Mouse (Mus musculus) left cerebral cortex, postnatal 36 days (tissue): ENCODE measurements around the gene Ap3m1. TPM values are rescaled to one million over a fixed set of nuclear protein-coding genes. Genes with fewer than 3 reads are reported as not detected.
"Not testable (repeated sequence)": the region's sequence is repeated elsewhere in the genome, so short reads cannot be mapped to it uniquely, and the experiment has no call there.

Experiments
- DNase-seq, 2 experiments: peaks; one replicate each; pipeline ENCODE4 v3.0.0; 2021 to 2022; ENCODE audit warnings: low spot score in 2 of 2, mixed read lengths in 1 of 2
- intact Hi-C: fragments of 180-260 bp; cut with DNase I; formaldehyde crosslinking; loops from one replicate; pipeline ENCODE4 v1.15.1; 2025
- total RNA-seq, 2 experiments: library from RNA; stranded (reverse); gene quantifications; 2 replicates each; pipeline ENCODE4 v1.2.3; 2021

Ap3m1 gene
- total RNA-seq: 10 to 100 TPM; 61.7 to 62.0 TPM

DNA sequence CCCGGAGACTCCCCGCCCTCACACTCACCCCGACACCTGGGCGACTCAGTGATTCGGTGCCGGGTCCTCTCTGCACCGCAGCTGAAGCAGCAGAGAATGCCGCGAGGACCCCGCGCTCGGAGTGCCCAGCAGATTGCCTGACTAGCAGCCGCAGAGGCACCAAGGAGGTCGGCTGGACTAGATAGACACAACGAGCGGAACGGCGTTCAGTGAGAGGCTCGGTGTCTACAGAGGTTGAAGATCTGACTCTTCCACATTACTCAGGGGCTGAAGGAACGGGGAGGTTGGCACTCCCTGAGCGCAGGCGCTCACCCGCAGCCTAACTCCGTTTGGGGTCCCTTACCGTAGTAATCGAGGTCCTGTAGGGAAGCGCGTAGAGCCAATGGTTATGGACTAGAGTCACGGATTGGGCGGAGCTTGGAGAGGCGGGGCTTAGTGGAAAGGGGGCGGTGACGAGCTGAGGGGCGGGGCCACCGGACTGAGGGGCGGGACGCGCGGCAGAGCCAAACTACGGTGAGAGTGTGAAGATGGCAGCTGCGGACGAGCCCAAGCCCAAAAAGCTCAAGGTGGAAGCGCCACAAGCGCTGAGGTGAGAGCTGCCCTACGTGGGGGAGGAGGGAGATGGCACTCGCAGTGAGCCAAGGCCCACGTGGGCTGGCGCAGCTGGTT is at the start of gene Ap3m1, which contains the start of gene Adk:
TSS of gene Ap3m1 (minus strand) at position 397 of the 669 bp plus-strand sequence.
TSS of gene Adk (plus strand) at position 463 of the 669 bp plus-strand sequence.
- intact Hi-C loops: loop anchor here (5.0 kb wide), 1 partner anchor 55 kb away; no protein-coding TSS in a partner anchor
- DNase-seq: peak; percentile 92 to 96

DNA sequence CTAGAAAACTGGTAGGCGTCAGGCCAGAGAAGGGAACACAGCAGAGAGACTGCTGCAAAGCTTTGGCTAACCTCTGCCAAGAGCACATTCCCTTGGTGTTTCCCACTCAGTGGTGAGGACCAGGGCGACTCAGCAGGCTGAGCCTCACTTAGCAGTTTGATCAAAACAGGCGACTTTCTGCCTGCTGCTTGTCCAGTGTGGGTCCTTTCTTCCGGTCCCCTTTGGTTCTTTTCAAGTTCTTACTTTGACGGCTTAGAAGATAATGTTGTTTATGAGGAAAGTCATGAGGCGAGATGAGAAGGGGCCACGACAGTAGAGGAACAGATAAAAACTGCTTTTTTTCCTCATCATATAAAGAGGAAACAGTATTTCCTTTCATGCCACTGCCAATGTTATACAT is 49.3 kb upstream of the Ap3m1 start:
- intact Hi-C loops: no loop called here
- no peak for DNase-seq

DNA sequence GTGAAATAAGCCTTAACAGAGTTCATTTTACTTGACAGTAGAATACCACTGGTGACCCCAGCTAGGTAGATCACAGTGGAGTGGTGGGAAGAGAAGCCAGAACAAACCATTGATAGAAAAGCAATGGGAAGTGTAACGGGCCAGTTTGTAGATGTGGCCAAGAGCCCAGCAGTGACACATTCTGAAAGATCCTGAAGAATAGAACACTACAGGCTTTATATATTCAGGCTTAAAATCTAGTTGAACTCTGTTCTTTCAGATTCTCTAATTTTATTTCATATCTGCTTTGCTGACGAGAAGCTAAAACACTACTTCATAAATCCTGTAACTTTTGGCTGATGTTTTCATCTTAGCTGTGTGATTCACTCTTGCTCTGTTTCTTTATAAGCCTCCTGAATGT is 48.6 kb upstream of the Ap3m1 start:
- DNase-seq: no peak
- intact Hi-C loops: no loop called here

- intact Hi-C loops: no loop called here
- no peak for DNase-seq
These were observed 47.1 kb upstream of the Ap3m1 start for GRCm38 (mm10) chr14:21099371-21099770.

DNA sequence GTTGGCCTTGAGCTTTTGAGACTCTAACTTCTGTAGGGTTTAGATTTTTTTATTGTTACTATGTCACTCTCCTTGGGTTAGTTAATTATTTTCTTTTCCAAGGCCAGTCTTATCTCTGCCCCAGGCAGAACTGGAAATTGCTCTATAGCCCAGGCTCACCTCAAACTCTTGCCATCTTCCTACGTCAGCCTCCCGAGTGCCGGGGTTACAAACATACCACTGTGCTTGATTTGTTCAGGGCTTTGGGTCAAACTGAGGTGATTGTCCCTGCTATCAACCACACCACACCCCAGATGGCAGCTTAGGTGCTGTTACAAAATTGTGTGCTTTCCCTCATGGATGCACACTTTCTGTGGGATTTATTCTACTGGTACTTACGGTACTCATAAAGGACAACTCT is 44.4 kb upstream of the Ap3m1 start:
- DNase-seq: no peak
- intact Hi-C loops: no loop called here

GRCm38 (mm10) chr14:21096279-21096678 is 44.0 kb upstream of the Ap3m1 start:
- DNase-seq: no peak
- intact Hi-C loops: no loop called here

- DNase-seq, intact Hi-C loops: not testable (repeated sequence)
These were observed 41.9 kb upstream of the Ap3m1 start for GRCm38 (mm10) chr14:21094161-21094560.

DNA sequence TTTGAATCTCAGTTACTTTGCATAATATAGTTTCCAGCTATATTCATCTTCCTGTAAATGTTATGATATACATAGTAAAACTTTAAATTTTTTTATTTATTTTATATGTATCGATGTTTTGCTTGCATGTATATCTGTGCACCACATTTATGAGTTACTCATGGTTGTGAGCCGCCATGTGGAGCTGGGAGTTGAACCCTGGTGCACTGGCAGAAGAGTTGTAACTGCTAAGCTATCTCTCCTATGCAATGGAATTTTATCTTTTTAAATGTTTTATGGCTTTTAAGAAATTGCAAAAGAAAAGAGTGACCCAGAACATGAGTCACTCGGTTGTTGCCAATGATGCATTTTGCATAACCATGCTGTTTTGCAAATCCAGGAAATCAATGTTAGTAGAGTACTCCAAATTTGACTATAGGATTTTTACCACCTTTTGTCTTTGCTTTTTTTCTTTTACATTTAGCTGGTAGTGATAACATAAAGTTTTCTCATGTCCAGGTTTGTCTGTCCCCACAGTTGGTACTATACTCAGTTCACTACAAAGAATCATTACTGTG is 38.7 kb upstream of the Ap3m1 start:
- intact Hi-C loops: no loop called here
- DNase-seq: no peak

DNA sequence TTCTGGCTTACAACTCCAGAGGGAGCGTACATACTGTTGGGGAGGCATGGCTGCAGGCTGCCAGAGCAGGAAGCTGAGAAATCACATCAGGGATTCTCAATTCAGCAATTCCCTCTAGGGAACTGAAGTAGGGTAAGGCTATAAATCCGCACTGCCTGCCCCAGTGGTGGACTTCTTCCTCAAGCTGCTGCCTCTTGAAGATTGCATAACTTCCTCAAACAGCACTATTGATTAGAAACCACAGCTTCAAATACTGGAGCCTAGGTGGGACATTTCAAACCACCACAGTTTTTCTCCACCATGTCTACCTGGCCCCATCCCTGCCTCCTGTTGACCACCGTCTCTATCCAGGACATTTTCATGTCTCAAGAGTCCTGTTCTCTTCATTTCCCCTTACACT is 38.1 kb upstream of the Ap3m1 start:
- intact Hi-C loops: no loop called here
- DNase-seq: no peak

GRCm38 (mm10) chr14:21088731-21089130 is 36.4 kb upstream of the Ap3m1 start:
- no peak for DNase-seq
- intact Hi-C loops: no loop called here

DNA sequence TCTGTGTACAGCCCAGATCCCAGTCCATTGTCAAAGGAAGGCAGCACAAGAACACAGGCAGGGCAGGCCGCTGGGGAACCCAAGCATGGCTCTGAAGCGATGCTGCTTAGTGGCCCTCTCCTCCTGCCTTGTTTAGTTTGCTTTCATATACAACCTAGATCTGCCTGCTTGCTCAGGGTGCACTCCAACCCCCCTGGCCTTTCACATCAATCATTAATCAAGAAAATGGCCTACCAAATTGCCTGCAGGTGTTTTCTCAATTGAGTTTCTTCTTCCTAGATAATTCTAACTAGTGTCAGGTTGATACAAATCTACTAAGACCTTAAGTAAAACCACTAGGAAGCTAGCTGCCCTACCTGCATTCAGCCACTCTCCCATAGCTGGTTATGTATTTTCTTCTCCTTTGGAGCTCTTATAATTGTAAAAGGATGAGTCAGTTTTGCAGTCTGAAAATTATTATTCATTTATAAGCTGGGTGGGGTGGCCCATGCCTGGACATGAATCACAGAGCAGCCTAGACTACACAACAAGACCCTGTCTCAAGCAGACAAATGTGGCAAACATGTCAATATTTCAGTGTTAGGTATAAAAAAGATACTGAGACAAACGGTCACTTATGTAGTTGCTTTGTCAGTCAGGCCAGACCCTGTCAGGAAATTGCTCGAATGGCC is 35.2 kb upstream of the Ap3m1 start:
- intact Hi-C loops: no loop called here
- no peak for DNase-seq

- DNase-seq: no peak
- intact Hi-C loops: no loop called here
These were observed 34.6 kb upstream of the Ap3m1 start for GRCm38 (mm10) chr14:21086827-21087351.

DNA sequence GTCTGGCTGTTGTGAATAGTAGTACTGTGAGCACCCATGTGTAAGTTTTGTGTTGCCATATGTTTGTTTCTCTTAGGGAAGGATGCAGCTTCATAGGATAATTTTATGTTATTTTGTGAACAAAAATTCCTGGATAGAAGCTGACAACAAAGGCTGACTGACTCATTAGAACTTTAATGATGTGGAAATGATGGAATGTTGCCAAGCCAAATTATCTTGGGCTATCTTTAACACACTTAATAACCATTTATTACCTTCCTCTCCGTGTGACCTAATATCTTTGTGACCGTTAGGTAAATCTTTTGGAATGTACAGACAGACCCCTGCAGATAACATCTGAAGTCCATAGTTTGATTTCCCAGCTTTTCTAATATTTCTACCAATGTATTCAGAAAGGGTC is 33.8 kb upstream of the Ap3m1 start:
- DNase-seq: no peak
- intact Hi-C loops: no loop called here

DNA sequence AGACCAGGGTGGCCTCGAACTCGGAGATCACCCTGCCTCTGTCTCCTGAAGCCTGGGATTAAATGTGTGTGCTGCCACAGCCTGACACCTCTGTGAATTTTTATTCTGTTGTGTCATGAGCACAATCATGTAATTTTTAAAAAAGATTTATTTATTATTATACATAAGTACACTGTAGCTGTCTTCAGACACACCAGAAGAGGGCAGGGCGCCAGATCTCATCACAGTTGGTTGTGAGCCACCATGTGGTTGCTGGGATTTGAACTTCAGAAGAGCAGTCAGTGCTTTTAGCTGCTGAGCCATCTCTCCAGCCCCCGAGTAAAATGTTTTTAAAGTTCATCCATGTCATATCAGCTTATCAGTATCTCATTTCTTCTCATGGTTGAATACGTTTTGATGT is 33.4 kb upstream of the Ap3m1 start:
- DNase-seq: no peak
- intact Hi-C loops: no loop called here

- intact Hi-C loops: no loop called here
- no peak for DNase-seq
These were observed 30.5 kb upstream of the Ap3m1 start for GRCm38 (mm10) chr14:21082823-21083222.

DNA sequence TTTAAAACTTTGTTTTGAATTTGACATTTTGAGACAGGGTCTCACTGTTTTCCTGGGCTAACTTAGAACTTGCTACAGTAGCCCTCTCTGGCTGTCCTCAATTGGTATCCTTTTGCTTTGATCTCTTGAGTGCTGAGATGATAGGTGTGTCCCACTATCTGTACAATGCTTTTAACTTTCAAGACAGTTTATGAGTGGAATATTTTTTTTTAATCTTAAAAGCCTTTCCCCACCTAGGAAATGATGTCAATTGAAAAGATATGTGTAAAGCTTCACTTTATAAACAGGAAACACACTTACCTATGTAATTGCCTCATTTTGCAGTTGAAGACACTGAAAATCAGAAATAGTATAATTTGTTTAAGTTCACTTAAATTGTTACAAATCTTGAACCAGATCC is 26.2 kb upstream of the Ap3m1 start:
- no peak for DNase-seq
- intact Hi-C loops: no loop called here

DNA sequence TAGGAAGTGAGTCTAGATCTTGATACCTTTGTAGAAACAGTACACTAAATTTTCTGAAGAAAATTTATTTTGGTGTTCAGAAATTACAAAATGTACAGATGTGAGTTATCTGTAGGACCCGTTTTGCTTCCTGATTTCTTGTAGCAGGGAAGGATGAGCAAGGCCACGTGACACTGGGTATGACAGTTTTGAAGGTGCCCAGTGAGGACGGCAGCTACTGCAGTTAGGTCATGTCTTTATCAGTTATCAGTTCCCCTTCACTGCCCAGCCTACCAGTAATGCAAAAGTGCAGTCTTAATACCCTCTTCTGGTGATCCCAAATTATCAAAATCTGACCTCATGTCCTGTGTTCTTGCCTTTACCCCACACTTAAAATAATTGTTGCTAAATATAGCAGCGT is 25.6 kb upstream of the Ap3m1 start:
- no peak for DNase-seq
- intact Hi-C loops: no loop called here

DNA sequence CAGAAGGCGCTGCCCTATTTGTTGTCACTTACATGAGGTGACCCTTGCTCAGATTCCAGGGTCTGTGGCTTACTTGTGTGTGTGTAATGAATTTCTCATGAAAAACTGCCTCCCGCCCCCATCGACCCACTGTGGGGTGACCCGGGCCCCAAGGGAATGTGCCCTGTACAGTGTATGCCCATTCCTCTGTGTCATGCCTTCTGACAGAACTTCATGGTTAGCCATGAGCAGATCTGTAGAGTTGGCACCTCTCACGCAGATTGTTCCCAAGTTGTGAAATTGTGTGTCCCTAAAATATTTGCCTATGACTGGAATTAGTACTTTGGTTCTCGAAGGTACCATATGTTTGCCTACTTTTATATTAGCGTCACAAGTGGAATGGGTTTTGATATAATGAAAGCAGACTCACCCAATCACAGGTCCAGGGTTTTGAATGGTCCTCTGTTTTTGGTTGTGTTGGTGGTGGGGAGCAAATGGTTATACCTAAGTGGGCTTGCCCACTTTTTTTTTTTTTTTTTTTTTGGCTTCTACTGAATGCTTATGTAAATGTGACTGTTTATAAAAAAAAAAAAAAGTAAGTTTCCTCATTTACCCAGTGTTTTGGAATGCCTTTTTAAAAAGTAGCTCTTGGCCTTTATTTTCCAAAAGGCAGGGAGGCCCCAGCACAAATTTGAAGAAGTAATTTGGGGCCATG is 24.3 kb upstream of the Ap3m1 start:
- no peak for DNase-seq
- intact Hi-C loops: no loop called here

DNA sequence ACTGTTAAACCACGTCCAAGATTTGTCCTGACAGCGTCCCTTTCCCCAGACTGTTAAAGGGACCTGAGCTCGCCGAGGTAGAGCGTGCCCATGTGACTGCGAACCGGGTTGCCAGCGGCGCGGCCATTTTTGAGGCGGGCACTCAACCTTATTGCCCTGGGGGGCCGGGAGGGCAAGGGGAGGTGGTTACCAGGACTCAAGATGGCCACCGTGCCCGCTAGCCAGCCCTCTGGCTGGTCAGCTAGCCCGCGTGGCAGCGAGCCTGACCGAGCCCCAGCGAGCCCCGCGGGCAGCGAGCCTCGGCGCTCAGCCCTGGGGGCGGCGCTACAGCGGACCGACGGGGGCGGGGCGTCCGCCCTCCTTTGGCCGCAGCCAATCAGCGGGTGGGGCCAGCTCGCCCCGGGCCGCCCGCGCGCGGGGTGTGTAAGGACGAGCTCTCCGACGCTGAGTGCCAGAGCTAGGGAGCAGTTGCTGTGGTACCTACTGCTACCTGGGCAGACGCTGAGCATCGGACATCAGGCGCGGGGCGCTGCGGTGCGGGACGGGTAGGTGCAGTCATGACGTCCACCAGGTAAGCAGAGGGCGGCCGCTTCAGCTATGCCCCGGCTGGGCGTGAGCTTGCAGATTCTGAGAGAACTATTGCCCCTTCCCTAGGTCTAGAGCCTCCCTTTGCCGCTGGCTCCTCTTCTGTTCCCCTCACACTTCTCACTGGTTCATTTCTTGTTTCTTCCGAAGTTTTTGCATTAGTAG is 23.6 kb upstream of the Ap3m1 start:
- intact Hi-C loops: no loop called here
- DNase-seq: peak; percentile 87 to 91
